Mouse (Mus musculus) G1E (cell line): ENCODE results near the gene Tmem63a.

ENCODE experiments used
- CTCF ChIP-seq: IDR thresholded peaks from 2 replicates; pipeline ENCODE4 v1.5.1; 2012; ENCODE audit warnings: low read depth, low read length, inconsistent platforms, mixed read lengths
- TAL1 ChIP-seq: conservative IDR thresholded peaks from 2 replicates; pipeline ENCODE4 v1.6.1; 2012; ENCODE audit warnings: low read depth, low read length, inconsistent platforms, mixed read lengths

DNA sequence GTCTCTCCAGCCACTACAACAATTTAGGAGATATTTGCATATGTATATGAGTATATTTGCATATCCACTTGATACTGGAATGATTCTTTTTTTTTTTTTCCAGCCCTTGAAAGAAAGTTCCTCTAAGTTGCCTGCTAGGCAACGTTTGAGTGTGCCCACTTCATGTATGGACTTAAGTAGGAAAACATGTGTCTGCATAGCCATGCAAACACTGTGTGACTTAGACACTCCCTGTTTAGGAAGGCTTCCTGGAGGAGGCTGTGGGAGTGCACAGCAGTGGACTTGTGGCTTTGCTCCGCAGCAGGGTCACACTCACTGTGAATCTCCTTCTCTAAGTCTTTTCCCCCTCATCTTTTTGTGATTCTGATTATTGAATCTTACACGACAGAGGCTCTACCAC, 16.7 kb downstream of the Tmem63a start:
- TF ChIP-seq TAL1 (no peak), CTCF (no peak)
